Mouse (Mus musculus) adrenal gland, postnatal 14 days (tissue): Measurements from ENCODE around the gene Soat2. TPM values are rescaled to one million over a fixed set of nuclear protein-coding genes. Genes with fewer than 3 reads are reported as not detected.

ENCODE experiments used
- DNase-seq: peaks from one replicate; pipeline ENCODE4 v3.0.0; 2021; ENCODE audit warnings: mixed read lengths
- total RNA-seq: library from RNA; stranded (reverse); gene quantifications from 2 replicates; pipeline ENCODE4 v1.2.3, GENCODE M21; 2021

Gene Soat2
- total RNA-seq, 1 experiment from 2014 or later: 4.7 TPM

DNA sequence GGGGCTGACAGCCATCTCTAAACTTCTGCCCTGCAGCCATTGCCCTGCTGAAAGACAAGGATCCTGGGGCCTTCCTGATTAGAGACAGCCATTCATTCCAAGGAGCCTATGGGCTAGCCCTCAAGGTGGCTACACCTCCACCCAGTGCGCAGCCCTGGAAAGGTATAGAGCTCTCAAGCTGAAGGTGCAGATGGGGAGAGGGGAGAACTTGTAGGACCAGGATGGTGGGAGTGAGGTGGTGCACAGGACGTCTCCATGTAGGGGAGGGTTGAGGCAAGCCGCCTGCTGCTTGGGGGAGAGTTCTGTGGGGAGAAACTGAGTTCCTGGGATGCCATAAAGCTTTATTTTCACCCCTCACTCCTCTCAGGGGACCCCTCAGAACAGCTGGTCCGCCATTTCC lies 36.7 kb upstream of the Soat2 start:
- no peak for DNase-seq

DNA sequence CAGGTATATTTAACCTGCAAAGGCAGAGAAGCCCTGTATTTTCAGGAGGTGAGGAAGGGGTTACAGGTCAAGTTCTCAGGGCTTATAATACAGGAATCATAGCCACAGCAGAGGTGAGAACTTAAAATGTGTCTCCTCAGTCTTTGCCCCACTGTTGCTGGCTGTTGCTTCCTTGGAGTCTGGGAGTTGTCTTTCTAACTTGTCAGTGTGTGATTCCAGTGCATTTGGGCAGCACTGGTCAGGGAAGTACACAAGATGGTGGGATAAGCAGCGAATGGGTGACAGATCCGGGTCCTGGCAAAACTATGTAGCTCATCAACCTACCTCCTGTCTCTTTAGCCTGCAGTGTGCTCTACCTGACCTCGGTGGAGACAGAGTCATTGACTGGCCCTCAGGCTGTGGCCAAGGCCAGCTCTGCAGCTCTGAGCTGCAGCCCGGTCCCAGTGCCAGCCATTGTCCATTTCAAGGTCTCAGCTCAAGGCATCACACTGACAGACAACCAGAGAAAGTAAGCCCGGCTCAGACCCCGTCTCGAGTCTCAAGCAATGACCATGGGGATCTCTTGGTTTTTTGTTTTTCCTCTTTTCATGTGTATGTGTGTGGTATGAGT lies 35.6 kb upstream of the Soat2 start:
- peak; percentile 79 for DNase-seq

DNA sequence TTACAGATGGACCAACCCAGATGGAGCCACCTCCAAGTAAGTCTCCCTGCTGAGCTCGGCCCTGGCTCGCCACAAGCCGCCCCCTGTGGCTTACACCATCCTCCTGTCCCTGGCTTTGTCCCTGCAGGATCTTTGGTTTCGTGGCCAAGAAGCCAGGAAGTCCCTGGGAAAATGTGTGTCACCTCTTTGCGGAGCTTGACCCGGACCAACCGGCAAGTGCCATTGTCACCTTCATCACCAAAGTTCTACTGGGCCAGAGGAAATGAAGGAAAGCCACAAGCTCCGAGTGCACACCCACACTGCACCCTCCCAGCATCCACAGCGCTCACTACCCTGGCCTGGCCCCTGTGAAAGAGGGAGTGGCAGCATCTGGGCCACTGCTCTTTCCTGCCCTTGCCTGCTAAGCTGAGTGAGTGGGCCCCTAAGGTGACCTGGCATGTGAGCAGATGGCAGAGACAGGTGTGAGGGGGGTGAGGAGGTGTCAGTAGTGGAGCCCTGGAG lies 34.5 kb upstream of the Soat2 start:
- peak; percentile 56 for DNase-seq

DNA sequence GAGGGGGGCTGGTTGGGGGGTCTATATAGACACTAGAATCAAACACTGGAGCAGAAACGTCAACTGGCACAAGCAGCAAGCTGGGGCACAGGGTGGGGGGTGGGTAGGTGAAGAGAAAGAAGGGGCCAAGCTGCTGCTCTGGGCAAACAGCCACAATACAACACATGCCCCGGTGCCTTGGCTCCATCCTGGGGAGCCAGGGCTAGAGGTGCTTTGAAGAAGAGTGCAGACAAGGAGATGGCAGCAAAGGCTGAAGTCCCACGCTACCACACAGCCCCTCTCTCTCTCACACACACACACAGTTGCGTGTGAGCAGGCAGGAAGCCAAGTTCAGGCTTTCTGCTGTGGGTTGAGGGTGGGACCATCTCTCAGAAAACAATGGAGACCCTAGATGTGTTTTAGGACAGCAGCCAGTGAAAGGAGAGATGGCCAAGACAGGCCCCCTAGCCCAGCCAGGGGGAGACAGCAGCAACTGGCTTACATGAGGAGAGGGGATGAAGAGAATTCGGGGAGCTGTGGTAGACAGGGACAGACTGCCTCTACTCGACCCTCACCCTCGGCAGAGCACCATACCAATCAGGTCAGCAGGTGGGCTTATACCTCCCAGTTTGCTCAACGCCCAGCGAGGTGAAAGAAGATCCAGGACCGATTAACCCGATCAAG lies 33.4 kb upstream of the Soat2 start:
- DNase-seq: peak; percentile 7

DNA sequence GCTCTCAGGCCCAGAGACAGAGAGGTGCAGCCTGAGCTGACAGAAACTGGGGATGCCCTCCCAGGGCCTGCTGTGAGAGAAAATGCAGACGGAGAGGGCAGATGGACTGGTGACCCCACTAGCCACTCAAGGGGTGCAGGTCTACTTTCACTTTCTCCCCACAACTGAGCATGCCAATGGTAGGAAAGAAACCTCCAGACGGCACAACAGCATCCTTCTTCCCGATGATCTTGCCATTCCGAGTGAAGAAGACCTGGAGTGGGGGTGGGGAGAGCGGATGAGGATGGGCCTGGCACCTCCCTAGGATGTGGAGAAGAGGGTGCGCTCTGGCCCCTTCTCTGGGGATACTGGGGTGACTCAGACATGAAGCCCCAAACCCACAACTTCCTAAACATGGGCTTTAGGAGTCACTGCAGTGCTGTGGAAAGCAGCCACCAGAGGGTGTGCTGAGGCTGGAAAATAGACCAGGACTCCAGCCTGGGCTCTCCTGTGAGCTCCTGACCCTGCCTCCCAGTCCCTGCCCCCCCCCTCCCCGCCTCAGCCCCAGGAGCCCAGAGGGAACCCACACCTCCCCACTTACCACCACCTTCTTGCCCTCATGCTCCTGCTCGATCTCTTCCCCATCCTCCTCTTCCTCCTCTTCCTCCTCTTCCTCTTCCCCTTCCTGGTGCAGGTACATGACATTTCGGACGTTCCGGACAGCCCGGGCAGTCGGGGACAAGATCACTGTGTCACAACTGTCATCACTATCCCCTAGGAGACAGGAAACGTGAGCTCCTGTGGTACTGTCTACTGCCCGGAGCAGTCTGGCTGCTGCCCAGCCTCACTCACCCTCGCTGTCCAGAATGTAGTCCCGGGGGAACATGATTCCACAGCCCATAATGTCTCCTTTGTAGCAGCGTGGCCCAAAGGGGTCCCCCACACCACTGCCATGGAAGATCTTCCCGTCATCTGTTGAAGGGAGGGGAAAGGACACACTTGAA lies 32.6 kb upstream of the Soat2 start:
- DNase-seq: peak; percentile 52

DNA sequence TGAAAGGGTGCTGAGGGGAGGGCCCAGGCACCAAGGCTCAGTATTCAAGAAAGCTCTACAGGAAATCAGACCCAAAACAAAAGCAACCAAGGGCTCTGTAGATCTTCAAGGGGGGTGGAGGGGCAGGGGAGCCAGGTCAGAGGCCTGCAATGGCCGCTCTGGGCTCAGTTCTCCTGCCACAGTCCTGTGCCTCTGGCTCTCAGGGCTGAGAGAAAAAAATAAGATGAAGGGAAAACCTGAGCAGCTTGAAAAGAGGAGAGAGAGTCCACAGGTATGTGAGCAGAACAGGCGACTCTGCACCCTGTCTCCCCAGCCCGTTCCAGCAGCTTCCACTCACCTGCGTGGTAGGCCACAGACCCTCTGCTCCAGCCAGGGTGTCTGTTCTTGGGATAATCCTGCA lies 31.7 kb upstream of the Soat2 start:
- no peak for DNase-seq

DNA sequence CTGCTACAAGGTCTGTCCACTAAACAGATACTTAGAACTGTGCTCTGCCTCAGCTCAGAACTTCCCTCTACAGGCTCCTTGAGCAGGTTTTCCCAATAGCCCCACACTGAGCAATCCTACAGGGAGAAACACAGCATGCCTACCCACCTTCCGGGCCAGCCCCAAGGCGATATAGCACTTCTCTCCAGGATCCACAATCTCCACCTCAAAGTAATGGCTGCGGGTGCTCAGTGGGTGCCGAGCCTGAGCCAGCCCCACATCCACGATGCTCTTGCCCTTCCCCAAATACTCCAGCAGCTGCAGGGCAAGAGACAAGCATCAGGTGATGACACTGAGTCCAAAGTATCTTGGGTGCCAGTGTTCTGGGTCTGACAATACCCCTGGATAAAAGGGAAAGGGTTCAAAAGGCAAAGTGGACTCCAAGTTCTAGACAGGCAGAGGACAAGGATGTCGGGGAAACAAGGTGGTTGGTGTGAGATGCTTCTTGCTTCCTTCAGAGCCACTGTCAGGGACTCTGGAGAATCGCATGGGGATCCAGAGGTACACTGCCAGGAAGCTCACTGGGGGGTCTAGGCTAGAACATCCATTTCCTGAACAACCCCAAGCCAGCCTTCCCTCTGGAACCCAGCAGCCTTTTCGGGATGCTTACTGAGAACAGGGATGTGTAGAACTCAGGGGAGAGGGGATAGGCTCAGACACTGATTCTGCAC lies 31.1 kb upstream of the Soat2 start:
- DNase-seq: no peak

DNA sequence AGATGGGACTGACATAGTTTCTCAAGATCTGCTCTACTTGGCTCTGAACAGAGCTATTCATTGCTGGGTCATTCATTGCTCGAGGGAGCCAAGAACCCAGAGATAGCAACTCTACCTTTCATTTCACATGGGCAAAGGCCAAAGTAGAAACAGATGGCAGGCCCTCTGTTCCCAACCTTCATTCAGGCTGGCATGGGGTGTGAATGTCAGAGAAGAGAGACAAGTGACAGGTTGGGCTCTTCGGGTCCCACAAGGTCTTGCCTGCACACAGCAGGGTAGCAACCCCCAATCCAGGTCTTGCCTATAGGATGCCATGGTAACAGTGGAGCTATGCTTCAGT lies 30.5 kb upstream of the Soat2 start:
- DNase-seq: no peak

DNA sequence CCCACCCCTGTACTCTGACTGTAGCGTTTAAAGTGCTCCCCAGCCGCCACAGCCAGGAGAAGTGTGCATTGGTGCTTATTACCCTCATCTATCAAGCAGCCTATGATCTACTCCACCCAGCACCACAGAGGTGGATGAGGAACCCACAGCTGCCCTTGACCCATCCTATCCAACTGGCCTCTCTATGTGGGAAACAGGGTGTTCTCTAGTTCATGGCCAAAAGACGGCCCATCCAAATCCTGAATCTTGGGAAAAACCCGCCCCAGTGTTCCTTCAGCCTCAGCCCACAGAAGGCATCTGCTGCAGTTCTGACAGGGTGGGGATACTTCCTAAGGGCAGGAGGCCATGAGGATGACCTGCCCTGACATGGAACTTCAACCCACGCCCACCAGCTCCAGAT lies 29.8 kb upstream of the Soat2 start:
- no peak for DNase-seq

DNA sequence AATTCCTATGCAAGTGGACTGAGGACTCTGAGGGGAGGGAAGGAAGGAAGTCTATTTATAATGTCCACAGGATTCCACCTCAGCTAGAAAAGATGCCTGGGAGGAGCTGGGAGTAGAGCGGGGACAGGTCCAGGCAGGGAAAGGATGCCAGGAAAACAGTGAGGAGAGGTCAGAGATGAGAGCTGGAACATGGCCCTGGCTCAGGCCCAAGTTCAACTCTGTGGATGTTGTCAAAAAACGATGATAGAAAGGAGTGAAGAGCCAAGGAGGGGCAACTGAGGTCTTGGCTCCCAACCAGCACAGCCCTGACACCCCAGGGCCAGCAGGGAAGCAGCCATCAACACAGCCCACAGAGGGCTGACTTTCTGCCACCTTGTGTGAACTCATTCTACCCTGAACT lies 24.0 kb upstream of the Soat2 start:
- DNase-seq: peak; percentile 81

DNA sequence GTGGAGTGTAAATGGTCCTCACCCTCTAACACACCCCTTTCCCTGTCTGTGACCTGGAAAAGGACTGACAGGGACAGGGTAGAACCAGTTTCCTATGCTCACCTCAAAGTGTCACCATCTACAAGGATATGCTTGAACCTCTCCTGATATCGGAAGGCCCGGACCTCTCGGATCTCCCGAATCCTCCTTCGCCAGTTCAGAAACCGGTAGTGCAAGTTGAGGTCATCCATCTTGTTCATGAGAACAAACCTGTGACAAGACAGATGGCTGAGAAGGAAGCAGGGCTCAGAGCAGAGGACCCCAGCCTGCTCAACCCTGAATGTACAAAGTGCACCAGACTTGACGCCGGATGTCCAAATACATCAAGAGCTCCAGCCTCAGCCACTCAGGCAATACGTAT lies 17.0 kb upstream of the Soat2 start:
- DNase-seq: no peak

DNA sequence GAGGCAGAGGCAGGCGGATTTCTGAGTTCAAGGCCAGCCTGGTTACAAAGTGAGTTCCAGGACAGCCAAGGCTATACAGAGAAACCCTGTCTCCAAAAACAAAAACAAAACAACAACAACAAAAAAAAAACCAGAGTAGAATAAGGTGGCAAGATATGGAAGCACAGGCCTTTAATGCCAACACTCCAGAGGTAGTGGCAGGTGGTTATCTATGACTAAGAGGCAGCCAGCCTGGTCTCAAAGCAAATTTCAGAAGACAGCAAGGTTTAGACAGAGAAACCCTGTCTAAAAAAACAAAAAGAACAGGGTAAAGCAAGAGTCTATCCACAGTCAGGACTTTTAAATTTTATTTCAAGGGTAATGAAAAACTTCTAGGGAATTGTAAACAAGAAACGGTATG lies 15.6 kb upstream of the Soat2 start:
- DNase-seq: no peak

DNA sequence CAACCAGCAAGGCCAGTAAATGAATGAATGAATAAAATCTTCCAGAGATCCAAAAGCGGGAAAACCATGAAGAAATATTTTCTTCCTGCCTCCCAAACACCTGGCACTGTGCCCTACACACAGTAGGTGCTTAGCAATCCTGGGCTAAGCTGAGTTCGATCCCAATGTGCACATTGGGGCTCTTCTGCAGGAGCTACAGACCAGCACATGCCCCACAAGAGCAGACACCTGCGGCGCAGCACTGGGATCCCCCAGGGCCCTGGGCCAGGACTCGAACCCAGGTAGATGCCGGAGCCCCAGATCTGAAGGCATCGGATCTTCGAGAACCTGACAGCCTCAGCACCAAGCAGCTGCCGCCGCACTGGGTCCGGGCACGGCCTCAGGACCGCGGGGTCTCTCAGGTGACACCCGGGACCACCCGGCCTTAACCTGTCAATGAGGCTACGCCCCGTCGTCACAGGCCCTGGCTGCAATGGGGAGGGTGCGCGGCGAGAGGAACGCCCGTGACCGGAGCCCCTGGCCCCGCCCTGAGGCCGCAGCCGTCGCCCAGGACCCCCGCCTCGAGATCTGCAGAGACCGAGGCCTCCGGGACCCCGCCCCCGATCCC lies 14.7 kb upstream of the Soat2 start:
- no peak for DNase-seq

DNA sequence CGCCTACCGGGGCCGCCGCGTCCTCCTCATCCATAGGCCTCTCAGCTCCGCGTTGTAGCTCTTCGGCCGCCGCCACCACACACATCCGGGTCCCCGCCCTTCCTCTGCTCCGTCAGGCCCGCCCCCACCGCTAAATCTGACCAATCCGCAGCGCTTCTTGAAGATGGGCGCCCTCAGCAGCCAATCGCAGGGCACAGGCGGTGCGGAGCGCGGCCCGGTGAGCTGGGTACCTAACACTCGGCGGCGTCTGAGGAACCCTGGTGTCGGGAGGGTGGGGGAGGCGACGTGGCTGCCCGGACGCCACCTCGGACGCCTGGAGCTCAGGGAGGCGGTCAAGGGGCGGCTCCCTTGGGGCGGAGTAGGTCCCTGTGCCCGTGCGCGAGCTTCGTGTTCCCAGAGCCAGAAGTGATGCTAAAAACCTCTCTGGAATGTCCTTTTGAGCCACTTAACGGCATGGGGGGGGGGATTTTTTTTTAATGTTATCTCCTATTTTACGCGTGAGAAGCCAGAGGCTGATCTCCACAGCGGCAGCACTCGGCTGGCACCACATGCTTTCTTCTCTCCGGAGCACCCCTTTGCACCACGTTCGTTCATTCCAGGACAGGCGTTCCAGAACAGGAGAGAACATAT lies 14.1 kb upstream of the Soat2 start, which contains the start of gene Spryd3:
TSS of gene Spryd3 (minus strand) at position 106 of the 630 bp plus-strand sequence.
- peak; percentile 98 for DNase-seq

DNA sequence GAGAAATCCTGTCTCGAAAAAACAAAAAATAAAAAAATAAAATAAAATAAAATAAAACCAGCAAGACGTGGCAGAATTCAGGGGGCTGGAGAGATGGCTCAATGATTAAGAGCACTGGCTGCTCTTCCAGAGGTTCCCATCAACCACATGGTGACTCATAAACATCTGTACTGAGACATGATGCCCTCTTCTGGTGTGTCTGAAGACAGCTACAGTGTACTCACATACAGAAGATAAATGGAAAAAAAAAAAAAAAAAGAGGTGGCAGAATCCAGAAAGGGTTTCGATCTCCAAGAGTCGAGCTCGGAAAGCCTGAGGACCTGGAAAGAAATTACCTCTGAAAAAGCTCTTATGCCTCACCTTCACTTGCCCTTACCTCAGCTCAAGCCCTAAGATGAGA lies 9.2 kb upstream of the Soat2 start:
- no peak for DNase-seq

DNA sequence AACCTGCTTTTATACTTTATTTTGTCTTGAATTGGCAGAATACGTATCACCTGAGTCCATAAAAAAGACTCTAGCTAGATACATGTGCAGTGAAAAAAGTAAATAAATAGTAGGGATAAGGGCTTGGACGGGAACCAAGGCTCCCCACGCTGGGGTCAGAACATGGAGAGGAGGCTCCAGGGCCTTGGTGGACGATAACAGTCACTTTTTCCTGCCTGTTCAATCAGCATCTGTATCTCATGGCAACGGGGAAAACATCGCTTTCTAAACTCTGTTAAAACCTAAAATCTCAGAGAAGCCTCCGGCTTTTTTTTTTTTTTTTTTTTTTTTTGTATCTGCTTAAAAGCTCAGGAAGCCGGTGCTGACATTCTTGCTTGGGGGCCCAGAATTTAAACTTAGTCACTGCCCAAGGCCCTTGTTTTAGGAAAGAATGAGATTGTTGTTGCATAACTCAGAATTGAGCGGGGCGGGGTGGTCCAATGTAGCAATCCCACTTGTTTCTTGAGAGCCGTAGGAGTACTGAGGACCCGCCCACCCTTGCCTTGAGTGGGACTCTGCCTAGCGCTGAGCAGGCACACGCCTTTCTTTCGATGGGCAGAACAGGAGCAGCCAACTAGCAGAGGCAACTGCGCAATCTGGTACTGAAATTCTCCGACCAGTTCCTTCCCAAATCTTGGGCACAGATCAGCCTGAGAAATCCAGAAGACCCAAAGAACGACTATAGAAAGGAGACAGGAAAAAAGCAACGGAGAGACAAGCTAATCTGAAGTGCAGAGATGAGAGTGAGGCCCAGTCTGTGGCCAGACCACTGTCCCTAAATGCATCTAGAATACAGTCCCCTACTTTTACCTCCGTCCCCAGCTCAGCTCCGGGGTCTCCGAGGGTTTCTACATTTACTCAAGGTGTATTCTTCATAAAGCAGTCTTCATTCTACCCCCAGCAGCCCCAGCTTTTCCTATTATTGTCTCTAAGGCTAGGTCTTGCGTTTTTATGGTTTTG lies 7.1 kb upstream of the Soat2 start:
- no peak for DNase-seq

DNA sequence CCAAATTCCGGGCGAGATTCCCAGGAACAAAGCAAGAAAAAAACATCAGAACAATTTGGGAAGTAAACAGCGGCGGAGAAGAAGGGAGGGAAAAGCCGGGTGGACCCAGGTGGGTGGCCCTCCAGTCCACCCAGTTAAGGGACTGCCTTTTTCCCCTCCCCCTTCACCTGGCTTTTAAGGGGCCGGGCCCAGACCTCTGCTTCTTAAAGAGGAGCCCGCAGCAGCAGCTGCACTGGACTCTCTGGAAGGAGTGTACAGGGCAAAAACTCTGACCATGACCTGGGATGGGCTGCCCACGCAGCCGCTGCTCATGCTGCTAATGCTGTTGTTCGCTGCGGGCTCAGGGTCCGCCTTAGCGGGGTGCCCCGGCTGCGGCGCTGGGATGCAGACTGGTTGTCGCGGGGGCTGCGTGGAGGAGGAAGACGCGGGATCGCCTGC lies 6.0 kb upstream of the Soat2 start, which contains the start of gene Igfbp6:
TSS of gene Igfbp6 (plus strand) at position 89 of the 438 bp plus-strand sequence.
- no peak for DNase-seq

DNA sequence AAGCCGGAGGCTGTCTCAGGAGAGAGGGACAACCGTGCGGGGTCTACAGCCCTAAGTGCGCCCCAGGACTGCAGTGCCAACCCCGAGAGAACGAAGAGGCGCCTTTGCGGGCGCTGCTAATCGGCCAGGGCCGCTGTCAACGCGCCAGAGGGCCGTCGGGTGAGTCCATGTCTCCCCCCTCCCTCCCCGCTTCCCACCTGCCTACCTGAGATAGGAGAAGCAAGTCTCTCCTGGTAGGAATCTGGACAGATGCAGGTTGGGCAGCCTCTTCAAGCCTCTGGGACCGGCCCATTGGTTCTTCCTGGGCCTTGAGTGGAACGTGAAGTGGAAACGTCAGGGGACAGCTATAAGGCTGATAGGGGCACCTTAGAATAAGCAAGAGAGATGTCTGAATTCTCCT lies 5.6 kb upstream of the Soat2 start:
- DNase-seq: no peak

DNA sequence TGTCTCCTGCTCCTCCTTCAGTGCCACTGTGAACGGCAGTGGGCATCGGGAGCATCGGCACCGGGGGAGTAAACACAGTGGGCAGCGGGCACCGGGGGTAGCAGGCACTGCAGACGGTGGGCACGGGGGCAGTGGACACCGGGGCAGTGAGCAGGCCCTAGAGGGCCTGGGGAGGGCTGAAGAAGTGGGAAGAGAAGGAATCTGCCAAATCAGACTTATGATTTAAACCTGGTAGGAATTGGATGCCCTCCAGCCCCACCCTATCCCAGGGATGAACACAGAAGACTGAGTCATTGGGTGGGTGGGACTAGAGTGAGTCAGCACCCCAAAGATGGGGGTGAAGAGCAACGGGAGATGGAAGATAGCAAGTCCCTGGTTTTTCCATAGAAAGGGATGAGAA lies 5.0 kb upstream of the Soat2 start:
- DNase-seq: peak; percentile 85

DNA sequence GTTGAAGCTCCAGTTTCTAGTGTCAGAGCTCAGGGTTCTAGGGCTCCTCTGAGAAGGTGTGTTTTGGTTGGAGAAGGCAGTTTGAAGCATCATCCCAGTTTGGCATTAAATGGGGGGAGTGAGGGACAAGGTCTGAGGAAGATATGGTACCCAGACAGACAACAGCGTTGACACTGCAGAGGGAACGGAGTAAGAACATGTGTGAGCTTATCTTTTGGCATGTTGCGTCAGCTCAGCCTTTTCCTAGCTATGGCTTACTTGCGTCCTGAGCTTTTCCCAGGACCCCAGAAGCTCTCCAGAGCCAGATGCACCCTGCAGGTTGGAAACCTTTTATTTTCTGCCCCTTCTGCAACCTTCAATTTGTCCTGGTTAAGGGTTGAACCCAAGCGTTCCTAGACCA lies 4.2 kb upstream of the Soat2 start:
- no peak for DNase-seq
